Mouse (Mus musculus): ENCODE measurements around the gene Arrb2. TPM values are rescaled to one million over a fixed set of nuclear protein-coding genes. Genes with fewer than 3 reads are reported as not detected.

The Arrb2 gene
- polyA plus RNA-seq, 1 experiment from 2014 or later = 14.8 TPM

GRCm38 (mm10) chr11:70438728-70439374 is 6.4 kb downstream of the Arrb2 start:
- ATAC-seq (ENCODE audit: insufficient read depth, low FRiP score) = no peak
- H3K36me3 ChIP-seq (ENCODE audit: control insufficient read depth, insufficient read depth, low read length) = 0 out of 2 replicates have a peak, but pooled peaks cover 5% of the 10 kb centered on the region
- H3K4me3 ChIP-seq (replicated peaks; ENCODE audit: low read length) = no peak overlapping the region
- no peak overlapping the region for H3K9ac ChIP-seq (ENCODE audit: low read length)
- H3K27ac ChIP-seq (ENCODE audit: low read length) = no peak overlapping the region
- H3K9me3 ChIP-seq (replicated peaks; ENCODE audit: control insufficient read depth, low read length) = no peaks in the 10 kb centered on the region
- 89% methylated on average over 7 of the region's 7 CpGs for WGBS
- H3K4me2 ChIP-seq (ENCODE audit: low read depth, low read length) = no peak overlapping the region
- no peaks in the 10 kb centered on the region for H3K27me3 ChIP-seq (ENCODE audit: control insufficient read depth, insufficient read depth, low read length)
- H3K4me1 ChIP-seq (ENCODE audit: control insufficient read depth, insufficient read depth, low read length) = peaks cover under 1% of the 10 kb centered on the region

- H3K27me3 ChIP-seq (ENCODE audit: control insufficient read depth, insufficient read depth, low read length) = no peaks in the 10 kb centered on the region
- WGBS = 66% methylated on average over 4 of the region's 4 CpGs
- H3K9ac ChIP-seq (ENCODE audit: low read length) = no peak overlapping the region
- H3K4me3 ChIP-seq (replicated peaks; ENCODE audit: low read length) = no peak overlapping the region
- H3K27ac ChIP-seq (ENCODE audit: low read length) = 0 out of 2 replicates have a peak overlapping the region, but pooled peaks have one; percentile 13
- H3K4me2 ChIP-seq (ENCODE audit: low read depth, low read length) = no peak overlapping the region
- H3K9me3 ChIP-seq (replicated peaks; ENCODE audit: control insufficient read depth, low read length) = no peaks in the 10 kb centered on the region
- ATAC-seq (ENCODE audit: insufficient read depth, low FRiP score) = peak; percentile 34; the same call in 1 of the 2 replicates
- H3K4me1 ChIP-seq (ENCODE audit: control insufficient read depth, insufficient read depth, low read length) = no peaks in the 10 kb centered on the region
- 0 out of 2 replicates have a peak, but pooled peaks cover 5% of the 10 kb centered on the region for H3K36me3 ChIP-seq (ENCODE audit: control insufficient read depth, insufficient read depth, low read length)
These were observed 8.2 kb downstream of the Arrb2 start for GRCm38 (mm10) chr11:70440637-70441036.

GRCm38 (mm10) chr11:70441882-70442281 is 9.4 kb downstream of the Arrb2 start:
- Histone ChIP-seq H3K4me3 (replicated peaks; ENCODE audit: low read length) (no peak overlapping the region), H3K36me3 (ENCODE audit: control insufficient read depth, insufficient read depth, low read length) (0 out of 2 replicates have a peak, but pooled peaks cover 5% of the 10 kb centered on the region), H3K27me3 (ENCODE audit: control insufficient read depth, insufficient read depth, low read length) (no peaks in the 10 kb centered on the region), H3K4me1 (ENCODE audit: control insufficient read depth, insufficient read depth, low read length) (no peaks in the 10 kb centered on the region), H3K4me2 (ENCODE audit: low read depth, low read length) (no peak overlapping the region), H3K9me3 (replicated peaks; ENCODE audit: control insufficient read depth, low read length) (no peaks in the 10 kb centered on the region), H3K27ac (ENCODE audit: low read length) (no peak overlapping the region), H3K9ac (ENCODE audit: low read length) (no peak overlapping the region)
- ATAC-seq (ENCODE audit: insufficient read depth, low FRiP score) = no peak
- 89% methylated on average over 7 of the region's 7 CpGs for WGBS

- 69% methylated on average over 3 of the region's 3 CpGs for WGBS
- ATAC-seq (ENCODE audit: insufficient read depth, low FRiP score) = no peak
These were observed 11.5 kb downstream of the Arrb2 start for GRCm38 (mm10) chr11:70443964-70444363.

GRCm38 (mm10) chr11:70444667-70445066 is 12.2 kb downstream of the Arrb2 start:
- Histone ChIP-seq H3K36me3 (ENCODE audit: control insufficient read depth, insufficient read depth, low read length) (no peaks in the 10 kb centered on the region), H3K4me1 (ENCODE audit: control insufficient read depth, insufficient read depth, low read length) (no peaks in the 10 kb centered on the region), H3K27ac (ENCODE audit: low read length) (no peak overlapping the region), H3K9me3 (replicated peaks; ENCODE audit: control insufficient read depth, low read length) (no peaks in the 10 kb centered on the region), H3K9ac (ENCODE audit: low read length) (no peak overlapping the region), H3K4me2 (ENCODE audit: low read depth, low read length) (no peak overlapping the region), H3K4me3 (replicated peaks; ENCODE audit: low read length) (no peak overlapping the region), H3K27me3 (ENCODE audit: control insufficient read depth, insufficient read depth, low read length) (no peaks in the 10 kb centered on the region)
- ATAC-seq (ENCODE audit: insufficient read depth, low FRiP score) = peak; percentile 41; the same call in 1 of the 2 replicates
- WGBS = 54% methylated on average over 6 of the region's 6 CpGs

More at GRCm38 (mm10) chr11:70443964-70444363, 11.5 kb downstream of the Arrb2 start:
- H3K27me3 ChIP-seq (ENCODE audit: control insufficient read depth, insufficient read depth, low read length) = no peaks in the 10 kb centered on the region
- no peak overlapping the region for H3K4me3 ChIP-seq (replicated peaks; ENCODE audit: low read length)
- no peak overlapping the region for H3K27ac ChIP-seq (ENCODE audit: low read length)
- no peaks in the 10 kb centered on the region for H3K4me1 ChIP-seq (ENCODE audit: control insufficient read depth, insufficient read depth, low read length)
- H3K4me2 ChIP-seq (ENCODE audit: low read depth, low read length) = no peak overlapping the region
- H3K9ac ChIP-seq (ENCODE audit: low read length) = no peak overlapping the region
- H3K9me3 ChIP-seq (replicated peaks; ENCODE audit: control insufficient read depth, low read length) = no peaks in the 10 kb centered on the region
- H3K36me3 ChIP-seq (ENCODE audit: control insufficient read depth, insufficient read depth, low read length) = 0 out of 2 replicates have a peak, but pooled peaks cover 1% of the 10 kb centered on the region

- ATAC-seq (ENCODE audit: insufficient read depth, low FRiP score) = no peak
- Histone ChIP-seq H3K27ac (ENCODE audit: low read length) (no peak overlapping the region), H3K9me3 (replicated peaks; ENCODE audit: control insufficient read depth, low read length) (no peaks in the 10 kb centered on the region), H3K4me3 (replicated peaks; ENCODE audit: low read length) (no peak overlapping the region), H3K4me1 (ENCODE audit: control insufficient read depth, insufficient read depth, low read length) (no peaks in the 10 kb centered on the region), H3K9ac (ENCODE audit: low read length) (no peak overlapping the region), H3K27me3 (ENCODE audit: control insufficient read depth, insufficient read depth, low read length) (no peaks in the 10 kb centered on the region), H3K36me3 (ENCODE audit: control insufficient read depth, insufficient read depth, low read length) (no peaks in the 10 kb centered on the region), H3K4me2 (ENCODE audit: low read depth, low read length) (no peak overlapping the region)
- WGBS = 36% methylated on average over 3 of the region's 3 CpGs
These were observed 14.3 kb downstream of the Arrb2 start for GRCm38 (mm10) chr11:70446756-70447155.

GRCm38 (mm10) chr11:70447373-70447772 is 14.9 kb downstream of the Arrb2 start:
- Histone ChIP-seq H3K27me3 (ENCODE audit: control insufficient read depth, insufficient read depth, low read length) (no peaks in the 10 kb centered on the region), H3K36me3 (ENCODE audit: control insufficient read depth, insufficient read depth, low read length) (no peaks in the 10 kb centered on the region), H3K4me1 (ENCODE audit: control insufficient read depth, insufficient read depth, low read length) (no peaks in the 10 kb centered on the region; the same call in 1 of the 2 replicates), H3K9me3 (replicated peaks; ENCODE audit: control insufficient read depth, low read length) (no peaks in the 10 kb centered on the region), H3K27ac (ENCODE audit: low read length) (no peak overlapping the region), H3K4me3 (replicated peaks; ENCODE audit: low read length) (no peak overlapping the region), H3K4me2 (ENCODE audit: low read depth, low read length) (no peak overlapping the region), H3K9ac (ENCODE audit: low read length) (no peak overlapping the region)
- ATAC-seq (ENCODE audit: insufficient read depth, low FRiP score) = no peak
- WGBS = 85% methylated on average over 1 of the region's 1 CpGs

GRCm38 (mm10) chr11:70450926-70451325 is 18.5 kb downstream of the Arrb2 start:
- Histone ChIP-seq H3K27me3 (ENCODE audit: control insufficient read depth, insufficient read depth, low read length) (no peaks in the 10 kb centered on the region), H3K4me1 (ENCODE audit: control insufficient read depth, insufficient read depth, low read length) (peaks cover 9% of the 10 kb centered on the region), H3K4me2 (ENCODE audit: low read depth, low read length) (peak overlapping the region; percentile 59; the same call in 1 of the 2 replicates), H3K4me3 (replicated peaks; ENCODE audit: low read length) (no peak overlapping the region), H3K36me3 (ENCODE audit: control insufficient read depth, insufficient read depth, low read length) (no peaks in the 10 kb centered on the region; the same call in 1 of the 2 replicates), H3K27ac (ENCODE audit: low read length) (no peak overlapping the region), H3K9me3 (replicated peaks; ENCODE audit: control insufficient read depth, low read length) (no peaks in the 10 kb centered on the region), H3K9ac (ENCODE audit: low read length) (no peak overlapping the region)
- no peak for ATAC-seq (ENCODE audit: insufficient read depth, low FRiP score)
- 83% methylated on average over 2 of the region's 2 CpGs for WGBS

GRCm38 (mm10) chr11:70451797-70452498 is 19.5 kb downstream of the Arrb2 start, which contains the start of gene Med11:
TSS of gene Med11 (plus strand) at chr11:70451919.
- 0% methylated on average over 46 of the region's 46 CpGs for WGBS
- Histone ChIP-seq H3K9ac (ENCODE audit: low read length) (peak within 1 kb of the TSS; percentile 85), H3K27me3 (ENCODE audit: control insufficient read depth, insufficient read depth, low read length) (no peaks in the 10 kb centered on the region), H3K36me3 (ENCODE audit: control insufficient read depth, insufficient read depth, low read length) (no peaks in the 10 kb centered on the region; the same call in 1 of the 2 replicates), H3K27ac (ENCODE audit: low read length) (peak within 1 kb of the TSS; percentile 99), H3K9me3 (replicated peaks; ENCODE audit: control insufficient read depth, low read length) (no peaks in the 10 kb centered on the region), H3K4me1 (ENCODE audit: control insufficient read depth, insufficient read depth, low read length) (peaks cover 9% of the 10 kb centered on the region), H3K4me2 (ENCODE audit: low read depth, low read length) (peak within 1 kb of the TSS; percentile 59), H3K4me3 (replicated peaks; ENCODE audit: low read length) (peak within 1 kb of the TSS; percentile 65)
- peak; percentile 99 for ATAC-seq (ENCODE audit: insufficient read depth, low FRiP score)

Measured in stomach, embryonic 16.5 days (tissue).